Mouse (Mus musculus): ENCODE measurements at regions not wholly inside any gene's neighbourhood (a gene's known extent, or its start where the extent isn't known, plus 50 kb on each side); places are given as distances from the start of the nearest gene placed in this dataset.

GRCm38 (mm10) chr12:106674741-106675140 is 664.7 kb downstream of the Vrk1 start:
- ATAC-seq (replicated peaks; ENCODE audit: insufficient number of reproducible peaks, low FRiP score, low TSS enrichment): no peak

DNA sequence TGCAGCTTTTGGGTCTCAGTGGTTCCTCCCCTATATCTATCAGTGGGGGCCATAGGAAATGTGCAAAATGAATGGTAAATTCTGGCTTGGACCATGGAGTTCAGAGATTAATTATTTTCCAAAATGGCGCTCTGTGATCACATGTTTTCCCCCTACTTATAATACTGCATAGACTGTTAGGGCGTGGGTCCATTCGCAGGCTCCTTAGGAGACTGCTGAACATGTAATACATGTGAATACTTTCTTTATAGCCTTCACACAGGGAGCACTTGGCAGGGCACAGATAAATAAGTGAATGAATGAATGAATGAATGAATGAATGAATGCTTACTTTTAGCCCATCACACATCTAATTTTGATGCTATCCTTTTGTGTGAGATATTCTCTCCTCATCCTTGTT is 666.1 kb downstream of the Vrk1 start:
- Histone ChIP-seq H3K36me3 (ENCODE audit: control insufficient read depth, insufficient read depth, low read length) (no peaks in the 10 kb centered on the region), H3K9ac (ENCODE audit: low read depth, low read length) (no peak overlapping the region), H3K4me1 (ENCODE audit: control insufficient read depth, insufficient read depth, low read length) (no peaks in the 10 kb centered on the region; the same call in 1 of the 2 replicates), H3K27ac (ENCODE audit: low read depth, low read length) (no peak overlapping the region), H3K4me2 (no peak overlapping the region), H3K4me3 (ENCODE audit: low read depth, low read length) (no peak overlapping the region), H3K9me3 (replicated peaks; ENCODE audit: control insufficient read depth, low read length) (no peaks in the 10 kb centered on the region), H3K27me3 (ENCODE audit: control insufficient read depth, insufficient read depth, low read length) (no peaks in the 10 kb centered on the region; the same call in 1 of the 2 replicates)
- ATAC-seq (replicated peaks; ENCODE audit: insufficient number of reproducible peaks, low FRiP score, low TSS enrichment): no peak
- 93% methylated on average over 3 of the region's 3 CpGs for WGBS (ENCODE audit: insufficient replicate concordance)

More at GRCm38 (mm10) chr12:106674741-106675140, 664.7 kb downstream of the Vrk1 start:
- H3K4me3 ChIP-seq (ENCODE audit: low read depth, low read length): no peak overlapping the region
- H3K9me3 ChIP-seq (replicated peaks; ENCODE audit: control insufficient read depth, low read length): no peaks in the 10 kb centered on the region
- no peak overlapping the region for H3K27ac ChIP-seq (ENCODE audit: low read depth, low read length)
- 89% methylated on average over 1 of the region's 1 CpGs for WGBS (ENCODE audit: insufficient replicate concordance)
- H3K36me3 ChIP-seq (ENCODE audit: control insufficient read depth, insufficient read depth, low read length): no peaks in the 10 kb centered on the region
- H3K9ac ChIP-seq (ENCODE audit: low read depth, low read length): no peak overlapping the region
- no peak overlapping the region for H3K4me2 ChIP-seq
- H3K4me1 ChIP-seq (ENCODE audit: control insufficient read depth, insufficient read depth, low read length): no peaks in the 10 kb centered on the region; the same call in 1 of the 2 replicates
- no peaks in the 10 kb centered on the region; the same call in 1 of the 2 replicates for H3K27me3 ChIP-seq (ENCODE audit: control insufficient read depth, insufficient read depth, low read length)

GRCm38 (mm10) chr12:106676566-106676965 is 666.5 kb downstream of the Vrk1 start:
- Histone ChIP-seq H3K27ac (ENCODE audit: low read depth, low read length) (no peak overlapping the region), H3K9me3 (replicated peaks; ENCODE audit: control insufficient read depth, low read length) (no peaks in the 10 kb centered on the region), H3K4me1 (ENCODE audit: control insufficient read depth, insufficient read depth, low read length) (no peaks in the 10 kb centered on the region; the same call in 1 of the 2 replicates), H3K27me3 (ENCODE audit: control insufficient read depth, insufficient read depth, low read length) (no peaks in the 10 kb centered on the region; the same call in 1 of the 2 replicates), H3K36me3 (ENCODE audit: control insufficient read depth, insufficient read depth, low read length) (no peaks in the 10 kb centered on the region), H3K4me2 (no peak overlapping the region), H3K4me3 (ENCODE audit: low read depth, low read length) (no peak overlapping the region), H3K9ac (ENCODE audit: low read depth, low read length) (no peak overlapping the region)
- no peak for ATAC-seq (replicated peaks; ENCODE audit: insufficient number of reproducible peaks, low FRiP score, low TSS enrichment)
- 72% methylated on average over 7 of the region's 7 CpGs for WGBS (ENCODE audit: insufficient replicate concordance)

DNA sequence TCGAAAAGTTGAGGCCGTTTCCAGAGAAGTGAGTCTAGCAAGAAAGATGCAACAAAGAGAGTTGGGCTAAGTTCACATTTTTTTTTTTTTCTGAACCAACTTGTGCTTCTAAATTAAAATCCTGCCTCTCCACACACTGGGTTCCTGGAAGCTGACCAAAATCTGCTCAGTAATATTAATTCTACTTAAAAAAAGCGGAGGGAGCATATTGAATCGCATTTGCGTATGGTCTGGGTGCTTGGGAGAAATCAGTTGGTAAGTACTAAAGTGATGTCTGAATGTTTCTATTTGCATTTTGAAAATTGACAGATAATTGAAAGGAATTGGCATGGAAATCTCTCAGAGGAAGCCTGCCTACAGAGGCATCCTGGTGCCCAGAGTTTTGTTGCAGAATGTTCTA is 676.0 kb downstream of the Vrk1 start:
- H3K9me3 ChIP-seq (replicated peaks; ENCODE audit: control insufficient read depth, low read length): no peaks in the 10 kb centered on the region
- no peak overlapping the region for H3K27ac ChIP-seq (ENCODE audit: low read depth, low read length)
- no peak overlapping the region for H3K4me2 ChIP-seq
- ATAC-seq (replicated peaks; ENCODE audit: insufficient number of reproducible peaks, low FRiP score, low TSS enrichment): no peak
- no peaks in the 10 kb centered on the region for H3K36me3 ChIP-seq (ENCODE audit: control insufficient read depth, insufficient read depth, low read length)
- H3K9ac ChIP-seq (ENCODE audit: low read depth, low read length): no peak overlapping the region
- 87% methylated on average over 5 of the region's 5 CpGs for WGBS (ENCODE audit: insufficient replicate concordance)
- 0 out of 2 replicates have a peak, but pooled peaks cover 7% of the 10 kb centered on the region for H3K27me3 ChIP-seq (ENCODE audit: control insufficient read depth, insufficient read depth, low read length)
- no peaks in the 10 kb centered on the region for H3K4me1 ChIP-seq (ENCODE audit: control insufficient read depth, insufficient read depth, low read length)
- no peak overlapping the region for H3K4me3 ChIP-seq (ENCODE audit: low read depth, low read length)

DNA sequence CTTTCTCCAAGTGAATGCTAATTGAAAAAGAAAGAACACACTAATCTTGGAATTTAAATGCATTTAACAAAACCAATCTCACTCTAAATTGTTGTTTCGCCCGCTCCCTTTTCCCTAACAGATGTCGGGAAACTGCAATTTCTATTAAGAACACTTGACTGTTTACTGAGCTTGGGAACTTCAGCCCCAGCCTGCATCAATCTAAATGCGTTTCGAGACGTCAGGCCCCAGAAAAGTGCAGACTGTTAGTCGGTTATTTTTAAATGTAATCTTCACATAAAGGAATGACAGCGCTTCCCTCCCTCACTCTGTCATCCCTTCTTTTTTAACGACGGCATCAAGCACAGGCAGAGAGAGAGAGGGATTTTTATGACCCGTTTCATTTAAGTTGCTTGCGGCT is 677.7 kb downstream of the Vrk1 start:
- H3K9ac ChIP-seq (ENCODE audit: low read depth, low read length): no peak overlapping the region
- 0 out of 2 replicates have a peak, but pooled peaks cover 5% of the 10 kb centered on the region for H3K27me3 ChIP-seq (ENCODE audit: control insufficient read depth, insufficient read depth, low read length)
- no peak overlapping the region for H3K27ac ChIP-seq (ENCODE audit: low read depth, low read length)
- H3K9me3 ChIP-seq (replicated peaks; ENCODE audit: control insufficient read depth, low read length): no peaks in the 10 kb centered on the region
- 48% methylated on average over 12 of the region's 12 CpGs for WGBS (ENCODE audit: insufficient replicate concordance)
- no peaks in the 10 kb centered on the region for H3K4me1 ChIP-seq (ENCODE audit: control insufficient read depth, insufficient read depth, low read length)
- no peak overlapping the region for H3K4me2 ChIP-seq
- H3K36me3 ChIP-seq (ENCODE audit: control insufficient read depth, insufficient read depth, low read length): no peaks in the 10 kb centered on the region
- H3K4me3 ChIP-seq (ENCODE audit: low read depth, low read length): no peak overlapping the region
- no peak for ATAC-seq (replicated peaks; ENCODE audit: insufficient number of reproducible peaks, low FRiP score, low TSS enrichment)

GRCm38 (mm10) chr12:106688156-106688740 is 678.2 kb downstream of the Vrk1 start:
- H3K27ac ChIP-seq (ENCODE audit: low read depth, low read length): no peak overlapping the region
- no peaks in the 10 kb centered on the region for H3K9me3 ChIP-seq (replicated peaks; ENCODE audit: control insufficient read depth, low read length)
- H3K4me1 ChIP-seq (ENCODE audit: control insufficient read depth, insufficient read depth, low read length): no peaks in the 10 kb centered on the region
- no peak overlapping the region for H3K9ac ChIP-seq (ENCODE audit: low read depth, low read length)
- no peaks in the 10 kb centered on the region for H3K36me3 ChIP-seq (ENCODE audit: control insufficient read depth, insufficient read depth, low read length)
- H3K4me2 ChIP-seq: no peak overlapping the region
- H3K27me3 ChIP-seq (ENCODE audit: control insufficient read depth, insufficient read depth, low read length): 0 out of 2 replicates have a peak, but pooled peaks cover 3% of the 10 kb centered on the region
- 86% methylated on average over 17 of the region's 17 CpGs for WGBS (ENCODE audit: insufficient replicate concordance)
- ATAC-seq (replicated peaks; ENCODE audit: insufficient number of reproducible peaks, low FRiP score, low TSS enrichment): no peak
- H3K4me3 ChIP-seq (ENCODE audit: low read depth, low read length): no peak overlapping the region

- H3K27ac ChIP-seq (ENCODE audit: low read depth, low read length): no peak overlapping the region
- no peak overlapping the region for H3K4me3 ChIP-seq (ENCODE audit: low read depth, low read length)
- no peaks in the 10 kb centered on the region for H3K27me3 ChIP-seq (ENCODE audit: control insufficient read depth, insufficient read depth, low read length)
- no peak for ATAC-seq (replicated peaks; ENCODE audit: insufficient number of reproducible peaks, low FRiP score, low TSS enrichment)
- no peak overlapping the region for H3K4me2 ChIP-seq
- H3K36me3 ChIP-seq (ENCODE audit: control insufficient read depth, insufficient read depth, low read length): no peaks in the 10 kb centered on the region
- H3K9ac ChIP-seq (ENCODE audit: low read depth, low read length): no peak overlapping the region
- no peaks in the 10 kb centered on the region; the same call in 1 of the 2 replicates for H3K9me3 ChIP-seq (replicated peaks; ENCODE audit: control insufficient read depth, low read length)
- no peaks in the 10 kb centered on the region for H3K4me1 ChIP-seq (ENCODE audit: control insufficient read depth, insufficient read depth, low read length)
- WGBS (ENCODE audit: insufficient replicate concordance): 85% methylated on average over 5 of the region's 5 CpGs
Observed at GRCm38 (mm10) chr12:106702958-106703357, 692.9 kb downstream of the Vrk1 start.

- 0 out of 2 replicates have a peak, but pooled peaks cover 3% of the 10 kb centered on the region for H3K4me1 ChIP-seq (ENCODE audit: control insufficient read depth, insufficient read depth, low read length)
- H3K36me3 ChIP-seq (ENCODE audit: control insufficient read depth, insufficient read depth, low read length): no peaks in the 10 kb centered on the region
- 58% methylated on average over 9 of the region's 9 CpGs for WGBS (ENCODE audit: insufficient replicate concordance)
- no peaks in the 10 kb centered on the region for H3K27me3 ChIP-seq (ENCODE audit: control insufficient read depth, insufficient read depth, low read length)
- H3K27ac ChIP-seq (ENCODE audit: low read depth, low read length): no peak overlapping the region
- no peak overlapping the region for H3K9ac ChIP-seq (ENCODE audit: low read depth, low read length)
- no peak overlapping the region for H3K4me2 ChIP-seq
- no peak for ATAC-seq (replicated peaks; ENCODE audit: insufficient number of reproducible peaks, low FRiP score, low TSS enrichment)
- no peak overlapping the region for H3K4me3 ChIP-seq (ENCODE audit: low read depth, low read length)
- no peaks in the 10 kb centered on the region for H3K9me3 ChIP-seq (replicated peaks; ENCODE audit: control insufficient read depth, low read length)
Observed at GRCm38 (mm10) chr12:106721271-106722009, 711.4 kb downstream of the Vrk1 start.
